Mouse (Mus musculus): Measurements from ENCODE around the gene Dop1b.

DNA sequence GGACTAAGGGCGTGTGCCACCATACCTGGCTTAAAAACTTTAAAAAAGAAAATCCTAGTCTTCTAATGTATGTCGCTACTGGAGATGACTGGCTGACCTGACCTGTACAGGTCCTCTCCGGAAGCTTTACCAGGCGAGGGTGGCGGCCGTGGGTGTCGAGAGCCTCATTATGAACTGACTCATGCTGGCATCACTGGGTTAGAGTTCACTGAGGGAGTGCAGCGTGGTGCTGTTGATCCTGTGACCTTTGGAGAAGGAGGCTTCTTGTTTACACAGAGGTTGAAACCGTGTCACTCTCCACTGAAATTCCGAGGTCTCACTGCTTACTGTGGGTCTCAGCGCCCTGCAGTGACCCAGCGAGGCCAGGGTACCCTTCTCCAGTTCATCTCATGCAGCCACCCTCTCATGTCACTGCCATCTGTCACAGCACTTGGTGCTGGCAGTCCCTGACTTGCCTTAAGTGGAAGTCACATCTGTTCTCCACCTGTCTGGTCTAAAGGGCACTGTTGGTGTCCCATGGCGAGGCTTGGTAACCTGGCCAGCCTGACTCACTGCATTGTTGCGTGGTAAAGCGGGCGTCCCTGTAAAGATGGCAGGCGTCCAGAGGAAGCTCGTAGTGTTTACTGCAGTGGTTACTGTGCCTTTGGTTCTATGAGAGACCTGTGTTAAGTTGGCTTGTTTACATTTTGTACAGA, 21.3 kb downstream of the Dop1b start:
- no peak for TF ChIP-seq CTCF (IDR thresholded peaks at IDR 0.05; ENCODE audit: control insufficient read depth, insufficient read depth, low read length)
- TF ChIP-seq POLR2A (IDR thresholded peaks at IDR 0.05; ENCODE audit: borderline replicate concordance, control insufficient read depth, low read depth, low read length) = no peak
